Mouse (Mus musculus): ENCODE measurements around the gene Dnm3. TPM values are rescaled to one million over a fixed set of nuclear protein-coding genes. Genes with fewer than 3 reads are reported as not detected.

Dnm3 gene
- polyA plus RNA-seq, 1 experiment from 2014 or later = 21.1 TPM

- Histone ChIP-seq H3K4me2 (replicated peaks) (no peak overlapping the region), H3K4me3 (no peak overlapping the region), H3K27ac (peak overlapping the region; percentile 77), H3K9me3 (no peaks in the 10 kb centered on the region), H3K27me3 (no peaks in the 10 kb centered on the region), H3K9ac (no peak overlapping the region), H3K36me3 (no peaks in the 10 kb centered on the region), H3K4me1 (peaks cover 13% of the 10 kb centered on the region; the same call in 1 of the 2 replicates)
- WGBS = 57% methylated on average over 7 of the region's 7 CpGs
- peak; percentile 49; the same call in 1 of the 2 replicates for ATAC-seq (ENCODE audit: insufficient number of reproducible peaks, insufficient read depth, low FRiP score, low TSS enrichment)
Measured at GRCm38 (mm10) chr1:162109437-162109813, 368.4 kb downstream of the Dnm3 start.

- ATAC-seq (ENCODE audit: insufficient number of reproducible peaks, insufficient read depth, low FRiP score, low TSS enrichment) = 0 out of 2 replicates have a peak, but pooled peaks have one; percentile 30
- no peaks in the 10 kb centered on the region for H3K36me3 ChIP-seq
- no peaks in the 10 kb centered on the region for H3K27me3 ChIP-seq
- H3K9me3 ChIP-seq = no peaks in the 10 kb centered on the region
- H3K4me2 ChIP-seq (replicated peaks) = no peak overlapping the region
- peaks cover 13% of the 10 kb centered on the region; the same call in 1 of the 2 replicates for H3K4me1 ChIP-seq
- H3K27ac ChIP-seq = peak overlapping the region; percentile 82
- no peak overlapping the region for H3K9ac ChIP-seq
- no peak overlapping the region for H3K4me3 ChIP-seq
- 54% methylated on average over 6 of the region's 6 CpGs for WGBS
Measured at GRCm38 (mm10) chr1:162108726-162109436, 369.0 kb downstream of the Dnm3 start.

- peak overlapping the region; percentile 82 for H3K27ac ChIP-seq
- H3K4me2 ChIP-seq (replicated peaks) = no peak overlapping the region
- H3K9me3 ChIP-seq = no peaks in the 10 kb centered on the region
- no peak overlapping the region for H3K4me3 ChIP-seq
- no peak overlapping the region for H3K9ac ChIP-seq
- ATAC-seq (ENCODE audit: insufficient number of reproducible peaks, insufficient read depth, low FRiP score, low TSS enrichment) = peak; percentile 67; the same call in 1 of the 2 replicates
- peaks cover 13% of the 10 kb centered on the region; the same call in 1 of the 2 replicates for H3K4me1 ChIP-seq
- H3K36me3 ChIP-seq = no peaks in the 10 kb centered on the region
- 60% methylated on average over 7 of the region's 7 CpGs for WGBS
- H3K27me3 ChIP-seq = no peaks in the 10 kb centered on the region
Measured at GRCm38 (mm10) chr1:162108181-162108671, 369.6 kb downstream of the Dnm3 start.

GRCm38 (mm10) chr1:162107011-162107606 is 370.7 kb downstream of the Dnm3 start:
- no peak overlapping the region for H3K4me3 ChIP-seq
- 76% methylated on average over 4 of the region's 4 CpGs for WGBS
- ATAC-seq (ENCODE audit: insufficient number of reproducible peaks, insufficient read depth, low FRiP score, low TSS enrichment) = no peak
- no peak overlapping the region for H3K27ac ChIP-seq
- no peaks in the 10 kb centered on the region for H3K9me3 ChIP-seq
- no peaks in the 10 kb centered on the region for H3K36me3 ChIP-seq
- no peaks in the 10 kb centered on the region for H3K27me3 ChIP-seq
- H3K4me2 ChIP-seq (replicated peaks) = no peak overlapping the region
- H3K9ac ChIP-seq = no peak overlapping the region
- peaks cover 13% of the 10 kb centered on the region; the same call in 1 of the 2 replicates for H3K4me1 ChIP-seq

- H3K9ac ChIP-seq = no peak overlapping the region
- no peak for ATAC-seq (ENCODE audit: insufficient number of reproducible peaks, insufficient read depth, low FRiP score, low TSS enrichment)
- H3K27ac ChIP-seq = 0 out of 2 replicates have a peak overlapping the region, but pooled peaks have one; percentile 1
- H3K36me3 ChIP-seq = no peaks in the 10 kb centered on the region
- no peaks in the 10 kb centered on the region for H3K4me1 ChIP-seq
- H3K4me2 ChIP-seq (replicated peaks) = no peak overlapping the region
- no peak overlapping the region for H3K4me3 ChIP-seq
- H3K9me3 ChIP-seq = no peaks in the 10 kb centered on the region
- WGBS = 89% methylated on average over 10 of the region's 10 CpGs
- H3K27me3 ChIP-seq = no peaks in the 10 kb centered on the region
Measured at GRCm38 (mm10) chr1:162100961-162101830, 376.6 kb downstream of the Dnm3 start.

- Histone ChIP-seq H3K4me2 (replicated peaks) (no peak overlapping the region), H3K4me3 (no peak overlapping the region), H3K36me3 (no peaks in the 10 kb centered on the region), H3K4me1 (no peaks in the 10 kb centered on the region), H3K9ac (no peak overlapping the region), H3K9me3 (no peaks in the 10 kb centered on the region), H3K27ac (0 out of 2 replicates have a peak overlapping the region, but pooled peaks have one; percentile 1), H3K27me3 (no peaks in the 10 kb centered on the region)
- no peak for ATAC-seq (ENCODE audit: insufficient number of reproducible peaks, insufficient read depth, low FRiP score, low TSS enrichment)
- 75% methylated on average over 7 of the region's 7 CpGs for WGBS
Measured at GRCm38 (mm10) chr1:162100033-162100820, 377.6 kb downstream of the Dnm3 start.

GRCm38 (mm10) chr1:162099203-162099602 is 378.6 kb downstream of the Dnm3 start:
- Histone ChIP-seq H3K36me3 (no peaks in the 10 kb centered on the region), H3K4me2 (replicated peaks) (no peak overlapping the region), H3K4me3 (no peak overlapping the region), H3K9me3 (no peaks in the 10 kb centered on the region), H3K27me3 (no peaks in the 10 kb centered on the region), H3K9ac (no peak overlapping the region), H3K27ac (no peak overlapping the region), H3K4me1 (no peaks in the 10 kb centered on the region)
- ATAC-seq (ENCODE audit: insufficient number of reproducible peaks, insufficient read depth, low FRiP score, low TSS enrichment) = no peak
- WGBS = 87% methylated on average over 3 of the region's 3 CpGs

GRCm38 (mm10) chr1:162094523-162095272 is 383.1 kb downstream of the Dnm3 start:
- no peak for ATAC-seq (ENCODE audit: insufficient number of reproducible peaks, insufficient read depth, low FRiP score, low TSS enrichment)
- Histone ChIP-seq H3K9ac (no peak overlapping the region), H3K4me1 (peaks cover 5% of the 10 kb centered on the region; the same call in 1 of the 2 replicates), H3K4me2 (replicated peaks) (no peak overlapping the region), H3K4me3 (no peak overlapping the region), H3K27ac (peak overlapping the region; percentile 38), H3K36me3 (no peaks in the 10 kb centered on the region), H3K27me3 (no peaks in the 10 kb centered on the region), H3K9me3 (0 out of 2 replicates have a peak, but pooled peaks cover 3% of the 10 kb centered on the region)
- 73% methylated on average over 8 of the region's 8 CpGs for WGBS

GRCm38 (mm10) chr1:162093806-162094522 is 383.9 kb downstream of the Dnm3 start:
- Histone ChIP-seq H3K9ac (no peak overlapping the region), H3K36me3 (no peaks in the 10 kb centered on the region), H3K4me1 (peaks cover 5% of the 10 kb centered on the region; the same call in 1 of the 2 replicates), H3K9me3 (0 out of 2 replicates have a peak, but pooled peaks cover 3% of the 10 kb centered on the region), H3K27ac (peak overlapping the region; percentile 38), H3K4me2 (replicated peaks) (no peak overlapping the region), H3K4me3 (no peak overlapping the region), H3K27me3 (no peaks in the 10 kb centered on the region)
- no peak for ATAC-seq (ENCODE audit: insufficient number of reproducible peaks, insufficient read depth, low FRiP score, low TSS enrichment)
- 64% methylated on average over 9 of the region's 9 CpGs for WGBS

Data from embryonic facial prominence, embryonic 12.5 days (tissue).